ENCODE assay signal across 21 mouse cellular contexts in the genomic region with DNA sequence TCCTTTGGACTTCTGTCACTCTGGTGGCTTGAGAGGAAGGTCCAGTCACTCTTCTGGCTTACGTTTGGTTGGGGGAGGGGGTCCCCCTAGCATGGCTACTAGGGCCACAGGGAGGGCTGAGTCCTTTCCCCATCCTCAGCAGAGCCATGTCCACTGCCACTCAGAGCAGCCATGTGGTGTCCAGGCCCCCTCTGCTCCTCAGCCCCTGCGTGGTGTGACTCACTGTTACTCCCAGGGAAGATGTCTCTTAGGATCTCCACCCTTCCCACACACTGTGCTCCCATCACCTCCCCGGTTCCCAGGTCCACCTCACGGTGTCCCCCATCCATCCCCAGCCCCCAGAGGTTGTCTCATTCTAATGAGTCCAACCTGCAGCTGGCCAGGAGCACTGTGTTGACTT. TPM values are rescaled to one million over a fixed set of nuclear protein-coding genes. Genes with fewer than 3 reads are reported as not detected.
DNase-seq lines count a peak whose midpoint lies in the region; ATAC-seq and TF ChIP-seq lines count a peak whose summit lies in the region.
"Had no signal": no experiment of that assay in that cellular context is flagged by ENCODE, and none has a peak within 500 bp of the region (broad histone marks: within the 10 kb centered on the region; RNA-seq: fewer than 3 reads in every experiment).

No protein-coding gene starts in this region.

- DNase-seq in hindbrain, embryonic 10.5 days (ENCODE audit: low spot score): no peak
- no peak for DNase-seq in hindbrain, embryonic 11.5 days (ENCODE audit: low spot score)
- no peak for DNase-seq in kidney, postnatal 0 days (ENCODE audit: low spot score)
- no peak for DNase-seq in kidney, adult 18-20 months
- DNase-seq in natural killer cell, adult 2 months (ENCODE audit: low spot score in 2 of 2): no peak
- DNase-seq: adrenal gland, postnatal 25 days; B cell, adult 2 months; cerebellum, postnatal 14 days; gastrocnemius, postnatal 14 days; heart, adult 2 months; kidney, postnatal 25 days; spleen, adult 18-20 months had no signal

- WGBS in hindbrain, embryonic 10.5 days: 79% methylated on average over 4 of the region's 4 CpGs
- 71% methylated on average over 4 of the region's 4 CpGs for WGBS in hindbrain, embryonic 11.5 days
- 81% methylated on average over 4 of the region's 4 CpGs for WGBS in kidney, postnatal 0 days
- 79% methylated on average over 4 of the region's 4 CpGs for whole genome bisulfite sequencing in embryonic facial prominence, embryonic 15.5 days
- 70% methylated on average over 4 of the region's 4 CpGs for WGBS in stomach, embryonic 14.5 days

- TF ChIP-seq CTCF in kidney, postnatal 0 days (IDR thresholded peaks at IDR 0.05; ENCODE audit: low read depth): no peak

- H3K4me2 ChIP-seq in hindbrain, embryonic 11.5 days (replicated peaks; ENCODE audit: low read depth, low read length): no peak overlapping the region
- H3K4me2 ChIP-seq in kidney, postnatal 0 days (ENCODE audit: low read length): no peak overlapping the region
- H3K4me2 ChIP-seq in embryonic facial prominence, embryonic 15.5 days (replicated peaks): no peak overlapping the region
- no peak overlapping the region for H3K4me2 ChIP-seq in stomach, embryonic 14.5 days (replicated peaks; ENCODE audit: low read depth, low read length)
- H3K4me2 ChIP-seq: forebrain, embryonic 13.5 days; midbrain, embryonic 12.5 days had no signal

- ATAC-seq in hindbrain, embryonic 11.5 days (ENCODE audit: low FRiP score): no peak; the same call in 1 of the 2 replicates
- ATAC-seq in kidney, postnatal 0 days (replicated peaks; ENCODE audit: low FRiP score, low read depth): 0 out of 2 replicates have a peak, but pooled peaks have one; percentile 19
- ATAC-seq in embryonic facial prominence, embryonic 15.5 days (ENCODE audit: insufficient number of reproducible peaks, low FRiP score, low TSS enrichment, low read depth): peak; percentile 48; the same call in 1 of the 2 replicates
- ATAC-seq in stomach, embryonic 14.5 days (ENCODE audit: insufficient number of reproducible peaks, insufficient read depth, low FRiP score, low read depth): 0 out of 2 replicates have a peak, but pooled peaks have one; percentile 1
- ATAC-seq: forebrain, embryonic 13.5 days; inflammation-experienced regulatory T-cells, adult 6 months had no signal

- H3K27me3 ChIP-seq in hindbrain, embryonic 10.5 days (ENCODE audit: insufficient read depth, poor library complexity, severe bottlenecking): peaks cover 32% of the 10 kb centered on the region
- H3K27me3 ChIP-seq in hindbrain, embryonic 11.5 days (ENCODE audit: control insufficient read depth, insufficient read depth, low read length): no peaks in the 10 kb centered on the region
- 0 out of 2 replicates have a peak, but pooled peaks cover 4% of the 10 kb centered on the region for H3K27me3 ChIP-seq in kidney, postnatal 0 days (ENCODE audit: insufficient read depth, low read length)
- no peaks in the 10 kb centered on the region; the same call in 1 of the 2 replicates for H3K27me3 ChIP-seq in embryonic facial prominence, embryonic 15.5 days
- no peaks in the 10 kb centered on the region for H3K27me3 ChIP-seq in stomach, embryonic 14.5 days (ENCODE audit: control insufficient read depth, insufficient read depth, low read length)

- H3K27ac ChIP-seq in hindbrain, embryonic 10.5 days: peak overlapping the region; percentile 1
- H3K27ac ChIP-seq in hindbrain, embryonic 11.5 days (ENCODE audit: low read depth, low read length): no peak overlapping the region
- H3K27ac ChIP-seq in kidney, postnatal 0 days: no peak overlapping the region
- no peak overlapping the region for H3K27ac ChIP-seq in embryonic facial prominence, embryonic 15.5 days (replicated peaks)
- H3K27ac ChIP-seq in stomach, embryonic 14.5 days (ENCODE audit: low read length): no peak overlapping the region
- H3K27ac ChIP-seq: forebrain, embryonic 13.5 days; heart, adult 2 months; midbrain, embryonic 12.5 days had no signal

- H3K9ac ChIP-seq in hindbrain, embryonic 11.5 days (ENCODE audit: low read depth, low read length): no peak overlapping the region
- H3K9ac ChIP-seq in kidney, postnatal 0 days (ENCODE audit: low read depth, low read length): no peak overlapping the region
- H3K9ac ChIP-seq in embryonic facial prominence, embryonic 15.5 days: no peak overlapping the region
- H3K9ac ChIP-seq in stomach, embryonic 14.5 days (replicated peaks; ENCODE audit: low read depth, low read length): no peak overlapping the region
- H3K9ac ChIP-seq: forebrain, embryonic 13.5 days; lung, embryonic 14.5 days; midbrain, embryonic 12.5 days had no signal

- no peak overlapping the region for H3K4me3 ChIP-seq in hindbrain, embryonic 10.5 days
- no peak overlapping the region for H3K4me3 ChIP-seq in hindbrain, embryonic 11.5 days (ENCODE audit: low read depth, low read length)
- no peak overlapping the region for H3K4me3 ChIP-seq in kidney, postnatal 0 days (replicated peaks; ENCODE audit: low read depth, low read length)
- H3K4me3 ChIP-seq in embryonic facial prominence, embryonic 15.5 days (replicated peaks): no peak overlapping the region
- H3K4me3 ChIP-seq in stomach, embryonic 14.5 days (ENCODE audit: low read depth, low read length): no peak overlapping the region
- H3K4me3 ChIP-seq: forebrain, embryonic 13.5 days; heart, adult 2 months; midbrain, embryonic 12.5 days had no signal

- no peaks in the 10 kb centered on the region for H3K9me3 ChIP-seq in hindbrain, embryonic 10.5 days
- no peaks in the 10 kb centered on the region for H3K9me3 ChIP-seq in hindbrain, embryonic 11.5 days (ENCODE audit: control insufficient read depth, low read length)
- H3K9me3 ChIP-seq in kidney, postnatal 0 days (replicated peaks; ENCODE audit: low read length): no peaks in the 10 kb centered on the region
- H3K9me3 ChIP-seq in embryonic facial prominence, embryonic 15.5 days (replicated peaks): no peaks in the 10 kb centered on the region
- no peaks in the 10 kb centered on the region for H3K9me3 ChIP-seq in stomach, embryonic 14.5 days (ENCODE audit: control insufficient read depth, low read depth, low read length)
- H3K9me3 ChIP-seq: forebrain, embryonic 13.5 days; midbrain, embryonic 12.5 days had no signal

- H3K4me1 ChIP-seq in hindbrain, embryonic 10.5 days (replicated peaks): peaks cover 36% of the 10 kb centered on the region
- no peaks in the 10 kb centered on the region; the same call in 1 of the 2 replicates for H3K4me1 ChIP-seq in hindbrain, embryonic 11.5 days (replicated peaks; ENCODE audit: control insufficient read depth, insufficient read depth, low read length)
- H3K4me1 ChIP-seq in kidney, postnatal 0 days (replicated peaks; ENCODE audit: insufficient read depth, low read length): peaks cover 4% of the 10 kb centered on the region; the same call in 1 of the 2 replicates
- peaks cover 10% of the 10 kb centered on the region for H3K4me1 ChIP-seq in embryonic facial prominence, embryonic 15.5 days
- peaks cover 19% of the 10 kb centered on the region for H3K4me1 ChIP-seq in stomach, embryonic 14.5 days (ENCODE audit: control insufficient read depth, insufficient read depth, low read length)

- no peaks in the 10 kb centered on the region for H3K36me3 ChIP-seq in hindbrain, embryonic 10.5 days
- no peaks in the 10 kb centered on the region for H3K36me3 ChIP-seq in hindbrain, embryonic 11.5 days (ENCODE audit: control insufficient read depth, insufficient read depth, low read length)
- H3K36me3 ChIP-seq in kidney, postnatal 0 days (ENCODE audit: insufficient read depth, low read length): no peaks in the 10 kb centered on the region
- no peaks in the 10 kb centered on the region for H3K36me3 ChIP-seq in embryonic facial prominence, embryonic 15.5 days
- no peaks in the 10 kb centered on the region for H3K36me3 ChIP-seq in stomach, embryonic 14.5 days (ENCODE audit: control insufficient read depth, insufficient read depth, low read length)
- H3K36me3 ChIP-seq: midbrain, embryonic 12.5 days had no signal

RNA-seq across cellular contexts. Expression of a gene that starts 24.4 kb away (rescaled TPM):
- polyA plus RNA-seq in hindbrain, embryonic 10.5 days (2016; fragmentation: Nextera tagmentation; extraction: Ambion mirVana): 2.5 and 7.7 TPM in 2 replicates
- polyA plus RNA-seq in hindbrain, embryonic 11.5 days (2014; fragmentation: Nextera tagmentation; extraction: Ambion mirVana): 4.2 and 5.0 TPM in 2 replicates
- 0.82 and 0.88 TPM in 2 replicates for polyA plus RNA-seq in kidney, postnatal 0 days (2015; fragmentation: Nextera tagmentation; extraction: Ambion mirVana)
- 0.59 and 0.67 TPM in 2 replicates for polyA plus RNA-seq in embryonic facial prominence, embryonic 15.5 days (2015; fragmentation: Nextera tagmentation; extraction: Ambion mirVana)
- not detected in 2 replicates for polyA plus RNA-seq in stomach, embryonic 14.5 days (2014; fragmentation: Nextera tagmentation; extraction: Ambion mirVana)
- polyA plus RNA-seq: heart, postnatal 0 days; inflammation-experienced regulatory T-cells, adult 6 months; stomach, embryonic 16.5 days; thymus, postnatal 0 days had no signal
